In genomic region chr7:73585114-73586032, GRCm38 (mm10) we compare ENCODE assay signal across 8 mouse cellular contexts. TPM values are rescaled to one million over a fixed set of nuclear protein-coding genes. Genes with fewer than 3 reads are reported as not detected.
A peak's percentile ranks its signal among the peaks of the same experiment; 100 is the strongest.
DNase-seq lines count a peak whose midpoint lies in the region; ATAC-seq lines count a peak whose summit lies in the region.

No protein-coding gene starts in this region.

- H3K4me1 ChIP-seq in liver, embryonic 13.5 days (replicated peaks), result peaks cover 53% of the 10 kb centered on the region
- peaks cover 31% of the 10 kb centered on the region for H3K4me1 ChIP-seq in liver, embryonic 11.5 days (replicated peaks; ENCODE audit: control insufficient read depth, insufficient read depth, low read length)
- H3K4me1 ChIP-seq in embryonic facial prominence, embryonic 12.5 days, result peaks cover 43% of the 10 kb centered on the region
- H3K4me1 ChIP-seq in hindbrain, embryonic 15.5 days (replicated peaks), result peaks cover 16% of the 10 kb centered on the region; the same call in 1 of the 2 replicates
- H3K4me1 ChIP-seq in midbrain, embryonic 16.5 days (ENCODE audit: control insufficient read depth, insufficient read depth, low read length), result peaks cover 15% of the 10 kb centered on the region

- no peaks in the 10 kb centered on the region for H3K36me3 ChIP-seq in liver, embryonic 13.5 days
- H3K36me3 ChIP-seq in liver, embryonic 11.5 days (ENCODE audit: control insufficient read depth, insufficient read depth, low read length), result no peaks in the 10 kb centered on the region
- H3K36me3 ChIP-seq in embryonic facial prominence, embryonic 12.5 days, result no peaks in the 10 kb centered on the region
- no peaks in the 10 kb centered on the region for H3K36me3 ChIP-seq in hindbrain, embryonic 15.5 days
- no peaks in the 10 kb centered on the region for H3K36me3 ChIP-seq in midbrain, embryonic 16.5 days (ENCODE audit: control insufficient read depth, insufficient read depth, low read length)

- H3K9ac ChIP-seq in liver, embryonic 13.5 days, result no peak overlapping the region
- no peak overlapping the region for H3K9ac ChIP-seq in liver, embryonic 11.5 days (ENCODE audit: low read depth, low read length)
- no peak overlapping the region for H3K9ac ChIP-seq in embryonic facial prominence, embryonic 12.5 days
- no peak overlapping the region for H3K9ac ChIP-seq in hindbrain, embryonic 15.5 days
- no peak overlapping the region for H3K9ac ChIP-seq in midbrain, embryonic 16.5 days (ENCODE audit: low read depth, low read length)

- DNase-seq in liver, embryonic 13.5 days, result no peak
- no peak for DNase-seq in liver, embryonic 11.5 days (ENCODE audit: low spot score)
- DNase-seq in cerebellum, postnatal 25 days, result no peak
- DNase-seq in spleen, postnatal 14 days (ENCODE audit: low spot score in 2 of 2), result no peak
- DNase-seq in gastrocnemius, adult 8-10 months (ENCODE audit: low spot score in 2 of 2), result no peak

- H3K4me2 ChIP-seq in liver, embryonic 13.5 days, result no peak overlapping the region
- no peak overlapping the region for H3K4me2 ChIP-seq in liver, embryonic 11.5 days
- H3K4me2 ChIP-seq in embryonic facial prominence, embryonic 12.5 days (replicated peaks), result no peak overlapping the region
- H3K4me2 ChIP-seq in hindbrain, embryonic 15.5 days, result no peak overlapping the region
- no peak overlapping the region for H3K4me2 ChIP-seq in midbrain, embryonic 16.5 days (ENCODE audit: low read length)

- H3K27ac ChIP-seq in liver, embryonic 13.5 days, result peak overlapping the region; percentile 65; the same call in 1 of the 2 replicates
- H3K27ac ChIP-seq in liver, embryonic 11.5 days (ENCODE audit: low read depth, low read length), result no peak overlapping the region; the same call in 1 of the 2 replicates
- peak overlapping the region; percentile 91 for H3K27ac ChIP-seq in embryonic facial prominence, embryonic 12.5 days
- peak overlapping the region; percentile 70 for H3K27ac ChIP-seq in hindbrain, embryonic 15.5 days (replicated peaks)
- H3K27ac ChIP-seq in midbrain, embryonic 16.5 days (ENCODE audit: low read length), result peak overlapping the region; percentile 50; the same call in 1 of the 2 replicates

- H3K9me3 ChIP-seq in liver, embryonic 13.5 days (replicated peaks), result no peaks in the 10 kb centered on the region
- H3K9me3 ChIP-seq in liver, embryonic 11.5 days (ENCODE audit: control insufficient read depth, low read length), result no peaks in the 10 kb centered on the region
- H3K9me3 ChIP-seq in embryonic facial prominence, embryonic 12.5 days, result no peaks in the 10 kb centered on the region
- H3K9me3 ChIP-seq in hindbrain, embryonic 15.5 days, result no peaks in the 10 kb centered on the region
- no peaks in the 10 kb centered on the region for H3K9me3 ChIP-seq in midbrain, embryonic 16.5 days (replicated peaks; ENCODE audit: control insufficient read depth, low read length, poor library complexity, severe bottlenecking)

- ATAC-seq in liver, embryonic 13.5 days (ENCODE audit: low read depth), result no peak
- no peak for ATAC-seq in liver, embryonic 11.5 days (replicated peaks; ENCODE audit: low FRiP score)
- ATAC-seq in embryonic facial prominence, embryonic 12.5 days (ENCODE audit: insufficient number of reproducible peaks, insufficient read depth, low FRiP score, low TSS enrichment), result no peak
- no peak for ATAC-seq in hindbrain, embryonic 15.5 days (ENCODE audit: low FRiP score, low read depth)
- no peak for ATAC-seq in midbrain, embryonic 16.5 days

- WGBS in liver, embryonic 13.5 days (ENCODE audit: insufficient replicate concordance), result 76% methylated on average over 22 of the region's 22 CpGs
- 78% methylated on average over 22 of the region's 22 CpGs for WGBS in liver, embryonic 11.5 days
- 69% methylated on average over 22 of the region's 22 CpGs for WGBS in embryonic facial prominence, embryonic 12.5 days
- WGBS in hindbrain, embryonic 15.5 days, result 81% methylated on average over 22 of the region's 22 CpGs
- whole genome bisulfite sequencing in midbrain, embryonic 16.5 days, result 83% methylated on average over 21 of the region's 22 CpGs

- H3K27me3 ChIP-seq in liver, embryonic 13.5 days, result no peaks in the 10 kb centered on the region
- no peaks in the 10 kb centered on the region for H3K27me3 ChIP-seq in liver, embryonic 11.5 days (replicated peaks; ENCODE audit: control insufficient read depth, insufficient read depth, low read length)
- H3K27me3 ChIP-seq in embryonic facial prominence, embryonic 12.5 days, result no peaks in the 10 kb centered on the region
- no peaks in the 10 kb centered on the region for H3K27me3 ChIP-seq in hindbrain, embryonic 15.5 days
- H3K27me3 ChIP-seq in midbrain, embryonic 16.5 days (ENCODE audit: control insufficient read depth, insufficient read depth, low read depth, low read length), result no peaks in the 10 kb centered on the region

- no peak overlapping the region for H3K4me3 ChIP-seq in liver, embryonic 13.5 days (replicated peaks)
- no peak overlapping the region for H3K4me3 ChIP-seq in liver, embryonic 11.5 days (ENCODE audit: low read depth, low read length)
- no peak overlapping the region for H3K4me3 ChIP-seq in embryonic facial prominence, embryonic 12.5 days
- H3K4me3 ChIP-seq in hindbrain, embryonic 15.5 days, result no peak overlapping the region
- no peak overlapping the region for H3K4me3 ChIP-seq in midbrain, embryonic 16.5 days (ENCODE audit: low read depth, low read length)

RNA-seq across cellular contexts. Expression of gene Chd2, which starts 43.7 kb away (rescaled TPM):
- 18.8 and 25.6 TPM in 2 replicates for polyA plus RNA-seq in liver, embryonic 13.5 days (2015; fragmentation: Nextera tagmentation; extraction: Ambion mirVana)
- 30.9 and 34.5 TPM in 2 replicates for polyA plus RNA-seq in liver, embryonic 11.5 days (2014; fragmentation: Nextera tagmentation; extraction: Ambion mirVana)
- polyA plus RNA-seq in embryonic facial prominence, embryonic 12.5 days (2016; fragmentation: Nextera tagmentation; extraction: Ambion mirVana), result 57.9 and 65.0 TPM in 2 replicates
- polyA plus RNA-seq in hindbrain, embryonic 15.5 days (2015; fragmentation: Nextera tagmentation; extraction: Ambion mirVana), result 34.9 and 37.2 TPM in 2 replicates
- 44.8 and 49.0 TPM in 2 replicates for polyA plus RNA-seq in midbrain, embryonic 16.5 days (2015; fragmentation: Nextera tagmentation; extraction: Ambion mirVana)
- 10 to 100 TPM; 41.6 to 49.5 (median 45.0) TPM for total RNA-seq in gastrocnemius, adult 8-10 months (2022)
